Mouse (Mus musculus): ENCODE measurements at regions not wholly inside any gene's neighbourhood (a gene's known extent, or its start where the extent isn't known, plus 50 kb on each side); places are given as distances from the start of the nearest gene placed in this dataset.

- DNase-seq (ENCODE audit: low spot score in 2 of 2), result no peak
These were observed 125.0 kb upstream of the Gm765 start for GRCm38 (mm10) chr6:98467563-98467962.

GRCm38 (mm10) chr6:98452277-98452676 is 109.7 kb upstream of the Gm765 start:
- DNase-seq (ENCODE audit: low spot score in 2 of 2), result no peak

GRCm38 (mm10) chr6:98435676-98436075 is 93.1 kb upstream of the Gm765 start:
- DNase-seq (ENCODE audit: low spot score in 2 of 2), result no peak

- DNase-seq (ENCODE audit: low spot score in 2 of 2), result no peak
These were observed 90.7 kb upstream of the Gm765 start for GRCm38 (mm10) chr6:98433286-98433685.

GRCm38 (mm10) chr6:98429120-98429519 is 86.6 kb upstream of the Gm765 start:
- no peak for DNase-seq (ENCODE audit: low spot score in 2 of 2)

GRCm38 (mm10) chr6:98402605-98403004 is 60.1 kb upstream of the Gm765 start:
- DNase-seq (ENCODE audit: low spot score in 2 of 2), result no peak

- DNase-seq (ENCODE audit: low spot score in 2 of 2), result no peak
These were observed 52.0 kb upstream of the Gm765 start for GRCm38 (mm10) chr6:98394589-98394988.
